Mouse (Mus musculus): ENCODE measurements around the gene Fibp. TPM values are rescaled to one million over a fixed set of nuclear protein-coding genes. Genes with fewer than 3 reads are reported as not detected.

Gene Fibp
- polyA plus RNA-seq, 1 experiment from 2014 or later, result 99.4 TPM

- H3K9me3 ChIP-seq, result no peaks in the 10 kb centered on the region
- ATAC-seq (ENCODE audit: insufficient read depth, low FRiP score, low read depth), result no peak
- no peak overlapping the region for H3K27ac ChIP-seq
- WGBS, result 79% methylated on average over 3 of the region's 3 CpGs
- no peak overlapping the region for H3K9ac ChIP-seq
- peaks cover 23% of the 10 kb centered on the region for H3K4me1 ChIP-seq
- H3K36me3 ChIP-seq, result no peaks in the 10 kb centered on the region; the same call in 1 of the 2 replicates
- no peak overlapping the region for H3K4me3 ChIP-seq (replicated peaks)
- H3K4me2 ChIP-seq, result no peak overlapping the region
- no peaks in the 10 kb centered on the region for H3K27me3 ChIP-seq (replicated peaks)
These were observed 12.4 kb downstream of the Fibp start for GRCm38 (mm10) chr19:5472857-5473256.

GRCm38 (mm10) chr19:5473720-5474119 lies 13.3 kb downstream of the Fibp start, which contains the start of gene Efemp2:
Gene Efemp2 (plus strand): TSS chr19:5473954.
- 2% methylated on average over 22 of the region's 22 CpGs for WGBS
- peak; percentile 67 for ATAC-seq (ENCODE audit: insufficient read depth, low FRiP score, low read depth)

GRCm38 (mm10) chr19:5474281-5475068 lies 14.1 kb downstream of the Fibp start:
- H3K4me1 ChIP-seq, result peaks cover 23% of the 10 kb centered on the region
- WGBS, result under 1% methylated on average over 46 of the region's 68 CpGs
- no peaks in the 10 kb centered on the region for H3K27me3 ChIP-seq (replicated peaks)
- H3K4me2 ChIP-seq, result peak overlapping the region; percentile 95
- ATAC-seq (ENCODE audit: insufficient read depth, low FRiP score, low read depth), result peak; percentile 75
- no peaks in the 10 kb centered on the region for H3K9me3 ChIP-seq
- H3K9ac ChIP-seq, result peak overlapping the region; percentile 53
- H3K27ac ChIP-seq, result peak overlapping the region; percentile 84
- H3K4me3 ChIP-seq (replicated peaks), result peak overlapping the region; percentile 60
- no peaks in the 10 kb centered on the region; the same call in none of the 2 replicates for H3K36me3 ChIP-seq

More at GRCm38 (mm10) chr19:5473720-5474119, 13.3 kb downstream of the Fibp start, which contains the start of gene Efemp2:
- Histone ChIP-seq H3K9me3 (no peaks in the 10 kb centered on the region), H3K4me2 (peak within 1 kb of the TSS; percentile 95), H3K27me3 (replicated peaks) (no peaks in the 10 kb centered on the region), H3K27ac (peak within 1 kb of the TSS; percentile 84), H3K4me1 (peaks cover 23% of the 10 kb centered on the region), H3K4me3 (replicated peaks) (peak within 1 kb of the TSS; percentile 60), H3K9ac (peak within 1 kb of the TSS; percentile 53), H3K36me3 (no peaks in the 10 kb centered on the region; the same call in 1 of the 2 replicates)

- Histone ChIP-seq H3K4me2 (peak overlapping the region; percentile 95), H3K9ac (peak overlapping the region; percentile 53), H3K4me3 (replicated peaks) (peak overlapping the region; percentile 60), H3K27ac (peak overlapping the region; percentile 84), H3K36me3 (peaks cover 6% of the 10 kb centered on the region), H3K4me1 (peaks cover 23% of the 10 kb centered on the region), H3K9me3 (no peaks in the 10 kb centered on the region), H3K27me3 (replicated peaks) (no peaks in the 10 kb centered on the region)
- 19% methylated on average over 13 of the region's 13 CpGs for WGBS
- ATAC-seq (ENCODE audit: insufficient read depth, low FRiP score, low read depth), result no peak; the same call in 1 of the 2 replicates
These were observed 14.8 kb downstream of the Fibp start for GRCm38 (mm10) chr19:5475069-5475714.

GRCm38 (mm10) chr19:5477004-5477667 lies 16.7 kb downstream of the Fibp start:
- H3K27ac ChIP-seq, result no peak overlapping the region
- peaks cover 19% of the 10 kb centered on the region for H3K36me3 ChIP-seq
- H3K4me2 ChIP-seq, result no peak overlapping the region
- H3K9me3 ChIP-seq, result no peaks in the 10 kb centered on the region
- no peak overlapping the region for H3K4me3 ChIP-seq (replicated peaks)
- 82% methylated on average over 10 of the region's 10 CpGs for WGBS
- H3K9ac ChIP-seq, result no peak overlapping the region
- H3K4me1 ChIP-seq, result peaks cover 23% of the 10 kb centered on the region
- no peak for ATAC-seq (ENCODE audit: insufficient read depth, low FRiP score, low read depth)
- no peaks in the 10 kb centered on the region for H3K27me3 ChIP-seq (replicated peaks)

- H3K4me2 ChIP-seq, result no peak overlapping the region
- ATAC-seq (ENCODE audit: insufficient read depth, low FRiP score, low read depth), result no peak
- H3K36me3 ChIP-seq, result peaks cover 22% of the 10 kb centered on the region
- peaks cover 23% of the 10 kb centered on the region for H3K4me1 ChIP-seq
- WGBS, result 80% methylated on average over 18 of the region's 18 CpGs
- H3K9me3 ChIP-seq, result no peaks in the 10 kb centered on the region
- no peak overlapping the region for H3K9ac ChIP-seq
- H3K27me3 ChIP-seq (replicated peaks), result no peaks in the 10 kb centered on the region
- H3K4me3 ChIP-seq (replicated peaks), result no peak overlapping the region
- no peak overlapping the region for H3K27ac ChIP-seq
These were observed 17.4 kb downstream of the Fibp start for GRCm38 (mm10) chr19:5477668-5478300.

GRCm38 (mm10) chr19:5480016-5480415 lies 19.6 kb downstream of the Fibp start:
- peaks cover 31% of the 10 kb centered on the region for H3K36me3 ChIP-seq

GRCm38 (mm10) chr19:5481398-5481797 lies 21.0 kb downstream of the Fibp start:
- H3K36me3 ChIP-seq, result peaks cover 43% of the 10 kb centered on the region
- 86% methylated on average over 10 of the region's 10 CpGs for WGBS
- no peak overlapping the region for H3K9ac ChIP-seq
- H3K27me3 ChIP-seq (replicated peaks), result no peaks in the 10 kb centered on the region
- H3K4me3 ChIP-seq (replicated peaks), result no peak overlapping the region
- no peaks in the 10 kb centered on the region for H3K9me3 ChIP-seq
- ATAC-seq (ENCODE audit: insufficient read depth, low FRiP score, low read depth), result no peak
- no peak overlapping the region for H3K27ac ChIP-seq
- H3K4me2 ChIP-seq, result no peak overlapping the region
- peaks cover 4% of the 10 kb centered on the region; the same call in 1 of the 2 replicates for H3K4me1 ChIP-seq

More at GRCm38 (mm10) chr19:5480016-5480415, 19.6 kb downstream of the Fibp start:
- Histone ChIP-seq H3K27ac (no peak overlapping the region), H3K4me2 (no peak overlapping the region), H3K4me3 (replicated peaks) (no peak overlapping the region), H3K4me1 (peaks cover 11% of the 10 kb centered on the region), H3K9me3 (no peaks in the 10 kb centered on the region), H3K27me3 (replicated peaks) (no peaks in the 10 kb centered on the region), H3K9ac (no peak overlapping the region)
- ATAC-seq (ENCODE audit: insufficient read depth, low FRiP score, low read depth), result no peak
- 83% methylated on average over 10 of the region's 10 CpGs for WGBS

GRCm38 (mm10) chr19:5483386-5484359 lies 23.3 kb downstream of the Fibp start:
- H3K36me3 ChIP-seq, result peaks cover 45% of the 10 kb centered on the region
- H3K9ac ChIP-seq, result no peak overlapping the region
- H3K27me3 ChIP-seq (replicated peaks), result no peaks in the 10 kb centered on the region
- H3K9me3 ChIP-seq, result no peaks in the 10 kb centered on the region
- no peak for ATAC-seq (ENCODE audit: insufficient read depth, low FRiP score, low read depth)
- H3K4me3 ChIP-seq (replicated peaks), result no peak overlapping the region
- H3K4me2 ChIP-seq, result no peak overlapping the region
- no peak overlapping the region for H3K27ac ChIP-seq
- 89% methylated on average over 19 of the region's 19 CpGs for WGBS
- peaks cover 19% of the 10 kb centered on the region for H3K4me1 ChIP-seq

- Histone ChIP-seq H3K4me3 (replicated peaks) (no peak overlapping the region), H3K9ac (no peak overlapping the region), H3K36me3 (peaks cover 45% of the 10 kb centered on the region), H3K27me3 (replicated peaks) (no peaks in the 10 kb centered on the region), H3K4me1 (peaks cover 22% of the 10 kb centered on the region), H3K9me3 (no peaks in the 10 kb centered on the region), H3K27ac (no peak overlapping the region), H3K4me2 (no peak overlapping the region)
- no peak for ATAC-seq (ENCODE audit: insufficient read depth, low FRiP score, low read depth)
- WGBS, result 90% methylated on average over 5 of the region's 5 CpGs
These were observed 24.1 kb downstream of the Fibp start for GRCm38 (mm10) chr19:5484496-5484895.

Data from stomach, embryonic 15.5 days (tissue).